Mouse (Mus musculus) brain, adult 10 weeks (tissue): ENCODE data around the gene Mtmr10. TPM values are rescaled to one million over a fixed set of nuclear protein-coding genes. Genes with fewer than 3 reads are reported as not detected.

Experiments used
- polyA plus RNA-seq: library from polyadenylated mRNA; stranded (reverse); fragments of 350-450 nt; fragmentation: Illumina TruSeq; extraction: RNeasy Lipid Tissue Mini Kit (QIAGEN cat#74804); gene quantifications from one replicate; pipeline ENCODE4 v1.2.3, GENCODE M21; 2015; ENCODE audit warnings: low read depth, low replicate concordance

The Mtmr10 gene
- 15.4 TPM for polyA plus RNA-seq

DNA sequence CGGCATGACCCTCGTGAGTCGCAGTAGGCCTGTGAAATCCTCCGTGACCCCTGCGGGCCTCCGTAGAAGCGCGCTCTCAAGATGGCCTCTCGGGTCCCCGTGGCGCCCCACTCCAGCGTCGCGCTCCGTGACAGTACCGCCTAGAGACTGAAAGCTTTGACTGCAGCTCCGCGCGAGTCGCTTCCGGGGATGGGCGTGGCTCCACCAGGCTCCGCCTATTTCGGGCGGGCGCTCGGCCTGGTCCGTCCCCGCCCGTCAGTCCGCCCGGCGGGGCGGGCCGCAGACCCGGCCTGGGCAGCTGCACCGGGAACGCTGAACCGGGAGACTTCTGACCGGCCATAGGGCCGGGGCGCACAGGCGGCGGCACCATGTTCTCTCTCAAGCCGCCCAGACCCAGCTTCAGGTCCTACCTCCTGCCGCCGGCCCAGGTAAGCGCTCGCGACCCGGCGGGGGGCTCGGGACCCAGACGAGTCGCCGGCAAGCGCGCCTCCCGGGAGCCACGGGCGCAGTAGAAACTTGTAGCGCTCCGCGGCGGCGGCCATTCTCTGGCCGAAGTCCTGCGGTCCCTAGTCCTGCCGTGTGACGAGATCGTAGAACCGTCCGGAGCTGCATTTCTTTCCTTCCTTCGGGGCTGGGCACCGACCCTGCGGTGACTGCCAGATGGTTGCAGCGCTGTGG, at the start of gene Mtmr10:
Gene Mtmr10 (plus strand): TSS at position 240 of the 678 bp plus-strand sequence.

DNA sequence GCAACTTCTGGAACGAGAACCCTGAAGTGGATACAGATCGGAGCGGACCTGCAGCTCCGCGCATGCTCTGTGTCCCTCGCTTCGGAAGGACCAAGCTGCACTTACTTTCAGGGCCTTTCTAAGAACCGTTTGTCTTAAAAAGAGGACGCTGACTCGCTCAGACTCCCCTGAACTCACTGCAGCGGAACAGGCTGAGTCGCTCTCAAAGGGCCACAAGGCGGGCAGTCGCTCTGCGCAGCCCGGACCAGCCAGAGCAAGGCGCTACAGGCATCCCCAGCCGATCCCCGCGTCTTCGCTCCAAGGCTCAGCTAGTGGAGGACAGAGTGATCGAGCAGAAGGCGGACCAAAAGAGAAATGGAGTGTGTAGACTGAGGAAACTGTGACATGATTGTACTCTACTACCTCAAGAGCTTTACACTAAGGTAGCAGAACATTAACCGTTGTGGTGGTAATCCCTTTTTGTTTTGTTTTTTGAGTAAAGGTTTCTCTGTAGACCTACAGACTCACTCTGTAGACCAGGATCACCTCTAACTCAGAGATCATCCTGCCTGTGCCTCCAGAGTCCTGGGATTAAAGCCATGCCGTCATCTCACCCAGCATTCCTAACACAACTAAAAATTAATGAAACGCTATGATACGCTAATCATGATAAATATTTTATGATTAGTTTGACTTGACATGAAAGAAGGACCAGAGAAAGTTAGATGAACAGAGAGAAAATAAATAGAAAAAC, 86.5 kb downstream of the Mtmr10 start, which contains the start of gene Fan1:
Gene Fan1 (minus strand): TSS at position 266 of the 733 bp plus-strand sequence.

Other genes with a start within 250 kb of the Mtmr10 start
- 0.51 TPM for gene Trpm1, start 133.8 kb upstream of the Mtmr10 start, polyA plus RNA-seq
- 5.1 TPM for gene Fan1, start 86.4 kb downstream of the Mtmr10 start, polyA plus RNA-seq
- 17.5 TPM for gene Mphosph10, start 104.6 kb downstream of the Mtmr10 start, polyA plus RNA-seq
- 84.5 TPM for gene Mcee, start 105.0 kb downstream of the Mtmr10 start, polyA plus RNA-seq
- 144 TPM for gene Apba2, start 214.1 kb downstream of the Mtmr10 start, polyA plus RNA-seq